Mouse (Mus musculus): ENCODE data around the gene Ccdc97.

- TF ChIP-seq POLR2A (IDR thresholded peaks at IDR 0.05; ENCODE audit: borderline replicate concordance, control insufficient read depth, low read depth, low read length) (no peak), CTCF (IDR thresholded peaks at IDR 0.05; ENCODE audit: control insufficient read depth, insufficient read depth, low read length) (no peak)
Measured at GRCm38 (mm10) chr7:25684659-25685058, 34.2 kb downstream of the Ccdc97 start.

All from bone marrow, adult 2 months (tissue).